Mouse (Mus musculus) bone marrow, adult 2 months (tissue): Measurements from ENCODE around the gene Psmb5.

Experiments
- CTCF ChIP-seq: fragments of 200-500 bp; IDR thresholded peaks from 2 replicates; pipeline ENCODE4 v1.5.1; 2011; ENCODE audit warnings: low read length, control low read depth; ENCODE audit not compliant: control insufficient read depth, insufficient read depth
- POLR2A ChIP-seq: fragments of 200-500 bp; IDR thresholded peaks from 2 replicates; pipeline ENCODE4 v1.6.1; 2011; ENCODE audit warnings: low read depth, mild to moderate bottlenecking, control low read depth, low read length, borderline replicate concordance; ENCODE audit not compliant: control insufficient read depth

DNA sequence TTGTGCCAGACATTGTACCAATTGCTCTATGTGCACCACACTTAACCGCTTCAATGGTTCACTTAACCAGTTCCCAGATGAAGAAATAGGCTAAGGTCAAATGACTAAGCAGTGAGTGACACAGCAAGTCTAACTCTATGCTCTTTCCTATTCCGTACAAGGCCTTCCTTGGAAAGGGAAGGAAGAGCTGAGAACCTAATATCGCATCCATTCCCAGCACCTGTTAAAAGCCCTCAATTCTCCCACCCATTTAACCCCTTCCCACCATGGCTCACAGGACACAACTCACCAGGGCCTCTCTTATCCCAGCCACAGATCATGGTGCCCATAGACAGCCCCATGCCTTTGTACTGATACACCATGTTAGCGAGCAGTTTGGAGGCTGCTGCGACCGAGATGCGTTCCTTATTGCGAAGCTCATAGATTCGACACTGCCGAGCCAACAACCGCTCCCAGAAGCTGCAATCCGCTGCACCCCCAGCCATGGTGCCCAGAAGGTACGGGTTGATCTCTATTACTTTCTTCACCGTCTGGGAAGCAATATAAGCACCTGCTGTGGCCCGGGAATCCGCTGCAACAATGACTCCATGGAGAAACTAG lies 1.5 kb downstream of the Psmb5 start:
- no peak for TF ChIP-seq CTCF
- TF ChIP-seq POLR2A = no peak
